Mouse (Mus musculus): Measurements from ENCODE around the gene Heatr5a. TPM values are rescaled to one million over a fixed set of nuclear protein-coding genes. Genes with fewer than 3 reads are reported as not detected.

Heatr5a gene
- total RNA-seq, 2 experiments from 2014 or later = 28.3 to 31.0 TPM

Other genes starting within 250 kb of the Heatr5a start
- gene Hectd1, start 141.8 kb downstream of the Heatr5a start, total RNA-seq (2021) = 100 to 1,000 TPM in 1 of 2 experiments, 10 to 100 TPM in 1; 91.2 to 104 TPM
- gene Dtd2, start 35.2 kb upstream of the Heatr5a start, total RNA-seq (2021) = 10 to 100 TPM in 1 of 2 experiments, 1 to 10 TPM in 1; 8.5 to 10.7 TPM
- not detected for gene Gpr33, start 56.7 kb upstream of the Heatr5a start, total RNA-seq (2021)
- gene Nubpl, start 126.4 kb upstream of the Heatr5a start, total RNA-seq (2021) = 1 to 10 TPM; 4.3 to 5.3 TPM